Mouse (Mus musculus): Measurements from ENCODE around the gene Tfpt.

Gene Tfpt

DNA sequence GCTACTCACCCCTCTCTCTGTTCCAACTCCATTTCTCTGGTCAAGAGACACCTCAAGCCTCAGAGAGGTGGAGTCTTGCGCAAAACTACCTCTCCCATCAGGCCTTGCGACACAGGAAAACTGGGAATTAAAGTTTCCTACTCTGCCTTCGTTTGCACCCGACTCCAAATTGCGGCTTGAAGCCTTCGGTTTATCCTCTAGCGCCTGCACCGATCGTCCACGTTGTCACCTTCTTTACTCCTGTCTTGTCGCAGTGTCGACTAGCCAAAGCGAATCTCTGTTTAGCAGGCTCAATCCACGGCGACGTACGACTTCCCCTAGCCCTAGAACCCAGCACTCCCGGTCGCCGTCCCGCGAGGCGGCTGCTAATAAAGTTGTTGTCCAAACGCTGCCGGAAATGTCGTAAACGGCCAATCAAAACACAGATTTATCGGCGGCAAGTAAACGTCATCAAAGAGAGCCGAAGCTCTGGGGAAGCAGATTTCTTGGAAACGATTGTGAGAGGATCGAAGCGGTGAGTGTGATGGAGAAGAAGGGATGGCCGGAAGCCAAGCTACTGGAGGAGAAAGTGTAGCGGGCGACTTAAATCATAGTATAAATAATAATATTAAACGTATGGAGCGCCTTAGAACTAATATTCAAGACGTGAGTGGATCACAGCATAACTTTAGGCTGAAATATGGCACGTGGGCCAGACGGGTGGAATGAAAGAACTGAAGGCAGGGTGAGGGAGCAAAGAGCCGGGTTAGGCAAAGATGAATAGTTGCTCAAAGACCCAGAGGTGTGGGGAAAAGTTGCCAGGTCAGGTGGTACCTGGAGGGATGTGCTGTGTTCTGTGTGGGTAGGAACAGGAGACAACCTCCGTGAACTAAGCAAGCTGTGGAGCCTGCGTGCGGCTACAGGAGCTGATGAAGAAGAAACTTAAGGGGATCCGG, at the start of gene Tfpt, which contains the start of gene Prpf31:
Gene Tfpt (minus strand): TSS at position 387 of the 935 bp plus-strand sequence.
Gene Prpf31 (plus strand): TSS at position 443 of the 935 bp plus-strand sequence.
- DNase-seq: peak; percentile 84 to 87

DNA sequence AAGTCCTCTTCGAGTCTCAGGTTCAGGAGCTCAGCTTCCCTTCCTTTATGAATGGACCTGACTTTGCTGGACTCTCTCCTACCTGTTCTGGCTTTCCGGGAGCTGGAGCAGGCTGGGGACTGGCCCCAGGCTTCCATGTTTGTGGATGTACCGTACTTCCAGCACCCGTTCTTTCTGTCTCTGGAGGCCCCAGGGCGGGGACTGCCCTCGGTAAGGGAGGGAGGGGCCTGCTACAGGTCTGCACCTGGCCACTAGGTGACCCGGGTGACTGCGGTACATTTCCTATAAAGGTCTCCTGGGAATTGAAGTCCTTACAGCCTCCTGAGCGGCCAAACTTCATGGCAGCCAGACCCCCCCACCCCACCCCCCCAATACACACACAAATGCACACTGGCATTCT, 47.6 kb upstream of the Tfpt start, which contains the start of gene Tmc4:
Gene Tmc4 (minus strand): TSS at position 212 of the 400 bp plus-strand sequence.
- no peak for DNase-seq

DNA sequence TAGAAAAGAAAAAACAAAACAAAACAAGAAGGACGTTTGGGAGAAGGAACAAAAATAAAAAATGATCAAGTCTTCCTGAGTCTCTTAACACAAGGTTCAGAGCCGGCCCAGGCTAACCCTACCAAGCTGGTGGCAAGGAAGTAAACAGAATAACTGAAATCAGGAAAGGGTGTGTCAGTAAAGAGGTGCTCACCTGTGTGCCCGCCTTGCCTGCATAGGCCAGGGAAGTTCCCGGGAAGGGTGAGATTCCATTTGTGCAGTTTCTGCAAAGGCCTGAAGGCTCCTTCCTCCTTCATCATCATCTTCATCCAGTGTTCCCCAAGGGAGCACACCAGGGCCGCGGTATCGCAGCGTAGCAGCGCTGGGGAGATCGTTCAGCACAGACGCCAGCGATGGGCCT, 46.6 kb upstream of the Tfpt start:
- DNase-seq: no peak

DNA sequence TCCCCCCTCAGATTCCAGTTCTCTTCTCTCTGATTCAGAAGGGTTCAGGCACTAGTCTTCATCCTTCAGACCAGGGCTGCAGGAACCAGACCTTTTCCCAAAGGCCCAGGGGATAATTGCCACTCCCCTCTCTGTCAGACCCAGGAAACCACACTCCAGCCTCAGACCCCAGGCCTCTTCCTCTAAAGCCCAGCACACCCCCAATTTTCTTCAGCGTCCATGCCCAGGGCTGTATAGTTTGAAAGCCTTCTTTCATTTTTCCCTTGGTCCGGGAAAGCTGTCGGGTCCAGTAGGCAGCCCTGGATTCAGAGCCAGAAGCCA, 45.5 kb upstream of the Tfpt start:
- DNase-seq: no peak

DNA sequence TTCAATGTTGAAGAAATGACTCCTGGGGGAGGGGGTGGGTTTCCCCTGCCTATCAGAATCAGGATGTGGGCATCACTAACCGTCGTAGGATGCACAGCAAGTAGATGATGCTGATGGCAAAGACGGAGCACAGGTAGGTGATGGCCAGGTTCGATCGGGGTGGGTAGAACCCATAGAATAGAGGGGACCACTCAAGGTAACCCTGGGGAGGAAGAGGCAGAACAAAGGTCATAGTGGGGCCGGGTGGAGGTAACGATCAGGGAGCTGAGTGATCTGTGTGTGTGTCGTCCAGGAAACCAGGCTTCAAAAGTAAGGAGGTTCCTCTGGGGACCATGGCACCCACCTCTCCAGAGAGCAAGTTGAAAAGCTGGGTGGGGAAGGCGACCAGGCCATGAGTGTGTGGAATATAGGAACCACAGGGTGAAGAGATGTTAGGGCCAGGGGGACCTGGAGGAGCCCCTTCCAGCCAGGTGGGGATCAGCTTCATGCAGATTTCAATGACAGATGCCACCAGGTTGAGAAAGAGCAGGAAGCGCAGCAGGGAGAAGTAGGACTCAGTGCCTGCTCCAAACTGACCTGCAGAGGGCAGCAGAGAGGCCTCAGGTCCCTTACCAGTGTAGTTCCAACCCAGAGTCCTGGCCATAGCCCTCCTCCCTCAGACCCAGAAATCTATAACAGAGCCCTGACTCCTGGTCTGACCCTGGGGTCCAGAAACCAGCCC, 44.9 kb upstream of the Tfpt start:
- peak; percentile 64 to 82 for DNase-seq

DNA sequence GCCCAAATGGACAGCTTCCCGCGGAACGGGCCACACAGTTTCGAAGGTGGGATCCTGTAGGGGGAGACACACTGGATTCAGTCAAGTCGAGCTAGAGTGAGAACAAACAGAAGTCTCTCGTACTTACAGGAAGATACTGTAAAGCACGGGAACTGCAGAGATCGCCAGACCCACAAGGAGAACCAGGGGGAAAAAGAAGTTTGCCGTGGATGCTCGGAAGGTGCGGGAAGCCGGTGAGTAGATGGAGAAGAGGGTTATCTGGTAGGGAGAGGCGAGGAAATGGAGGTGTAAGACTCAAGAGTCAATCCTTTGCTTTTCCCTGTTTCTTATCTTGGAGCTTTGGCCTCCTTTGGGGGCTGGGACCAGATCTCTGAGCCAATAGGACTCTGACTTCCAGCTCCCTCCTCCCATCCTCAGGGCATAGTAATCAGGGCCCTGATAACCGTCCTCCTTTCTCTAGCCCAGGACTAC, 37.2 kb upstream of the Tfpt start:
- DNase-seq: no peak

DNA sequence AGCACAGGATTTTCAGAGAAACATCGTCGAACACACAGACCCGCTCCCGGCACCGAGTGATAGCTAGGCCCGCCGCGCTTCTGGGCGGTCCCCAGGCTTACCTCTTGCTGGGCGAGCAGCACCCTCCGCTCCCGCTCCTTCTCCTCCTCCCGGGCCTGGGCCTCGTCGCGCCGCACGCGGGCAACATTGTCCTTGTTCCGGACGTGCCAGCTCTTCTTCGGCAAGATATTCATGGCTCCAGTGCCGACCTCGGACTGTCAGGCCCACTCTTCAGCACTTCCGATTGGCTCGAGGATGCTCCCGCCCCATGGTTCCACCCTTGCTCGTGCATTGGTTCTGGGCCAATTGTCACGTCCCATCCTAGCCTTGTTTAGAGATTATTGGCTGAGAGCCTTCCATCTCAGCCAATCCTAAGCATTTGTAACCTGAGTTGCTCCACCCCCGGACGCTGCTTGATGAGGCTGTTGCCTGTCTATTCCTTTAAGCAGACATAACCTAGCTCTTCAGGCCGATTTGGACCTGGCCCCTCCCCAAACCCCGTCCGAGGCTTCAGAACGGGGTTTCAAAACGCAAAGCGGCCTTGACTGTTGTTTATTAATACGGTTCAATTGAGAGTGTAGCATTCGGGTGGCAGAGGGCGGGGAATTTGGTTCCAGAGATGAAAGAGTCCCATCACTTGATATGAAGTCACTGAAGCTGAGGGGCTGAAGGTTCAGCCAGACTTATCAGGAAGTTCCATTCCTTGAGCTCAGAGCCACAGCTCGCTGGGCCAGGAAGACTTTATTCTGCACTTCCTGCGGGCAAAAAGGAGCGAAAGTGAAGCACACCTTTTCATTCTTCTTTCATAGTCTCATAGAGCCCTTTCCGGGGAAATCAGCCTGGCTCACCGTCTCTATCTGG, 35.7 kb upstream of the Tfpt start, which contains the start of gene Leng1:
Gene Leng1 (minus strand): TSS at position 626 of the 900 bp plus-strand sequence.
- peak; percentile 84 to 86 for DNase-seq

DNA sequence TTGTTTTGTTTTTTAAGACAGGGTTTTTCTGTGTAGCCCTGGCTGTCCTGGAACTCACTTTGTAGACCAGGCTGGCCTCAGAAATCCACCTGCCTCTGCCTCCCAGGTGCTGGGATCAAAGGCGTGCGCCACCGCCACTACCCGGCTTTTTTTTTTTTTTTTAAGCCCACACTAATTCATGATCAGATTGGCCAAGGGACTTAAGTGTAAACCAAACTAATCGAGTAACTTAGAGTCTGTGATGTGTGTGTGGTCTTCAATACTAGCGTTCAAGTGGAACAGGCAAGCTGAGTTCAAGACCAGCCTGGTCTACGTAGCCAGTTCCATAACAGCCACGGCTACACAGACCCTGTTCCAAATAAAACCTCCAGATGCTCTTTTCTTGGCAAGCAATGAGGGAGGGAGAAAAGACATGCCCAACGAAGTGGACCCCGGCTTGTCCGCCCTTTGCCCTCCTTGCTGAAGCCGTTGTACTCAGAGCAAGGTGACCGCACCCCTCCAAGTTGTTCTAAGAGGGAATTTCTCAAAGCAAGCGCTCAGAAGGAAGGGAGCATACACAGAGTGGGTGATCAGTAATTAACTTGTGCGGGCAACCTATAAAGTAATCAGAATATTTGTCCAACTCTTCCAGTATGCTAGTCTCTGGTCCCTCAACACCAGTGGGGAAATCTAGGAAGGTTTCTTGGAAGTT, 34.9 kb upstream of the Tfpt start:
- DNase-seq: no peak

DNA sequence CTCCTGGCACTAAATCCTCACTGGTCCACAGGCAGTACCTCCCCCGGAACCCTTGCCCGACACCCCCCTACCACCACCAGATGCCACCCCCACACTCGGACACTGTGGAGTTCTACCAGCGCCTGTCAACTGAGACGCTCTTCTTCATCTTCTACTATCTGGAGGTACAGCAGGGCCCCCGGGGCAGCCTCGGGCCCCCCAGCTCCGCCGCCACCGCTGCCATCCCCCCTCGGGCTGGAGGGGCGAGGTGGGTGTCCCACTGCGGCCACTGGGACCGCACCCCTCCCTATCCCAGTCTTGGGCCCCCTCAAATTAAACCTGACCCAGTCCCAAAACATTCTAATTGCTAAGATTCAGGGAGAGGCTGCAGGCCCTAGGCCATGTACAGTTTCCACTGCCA, 28.8 kb upstream of the Tfpt start:
- DNase-seq: no peak

DNA sequence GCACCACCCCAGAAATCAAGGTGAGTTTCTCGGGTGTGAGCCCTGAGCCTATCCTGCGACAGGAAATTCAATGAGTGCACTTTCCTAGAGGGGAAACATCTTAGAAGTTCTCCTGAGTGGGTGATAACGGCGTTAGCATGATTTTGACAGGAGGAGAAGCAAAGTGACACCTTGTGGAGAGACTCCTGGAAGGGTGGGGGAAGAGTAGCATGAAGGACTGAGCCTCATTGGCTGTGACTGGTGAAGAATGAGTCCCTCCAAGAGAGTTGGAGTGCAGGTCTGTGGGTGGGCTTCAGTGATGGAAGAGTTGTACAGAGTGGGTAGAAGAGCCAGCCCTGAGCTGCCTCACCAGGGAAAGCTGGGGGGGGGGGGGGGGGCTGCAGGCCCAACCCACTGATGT, 27.2 kb upstream of the Tfpt start:
- no peak for DNase-seq

DNA sequence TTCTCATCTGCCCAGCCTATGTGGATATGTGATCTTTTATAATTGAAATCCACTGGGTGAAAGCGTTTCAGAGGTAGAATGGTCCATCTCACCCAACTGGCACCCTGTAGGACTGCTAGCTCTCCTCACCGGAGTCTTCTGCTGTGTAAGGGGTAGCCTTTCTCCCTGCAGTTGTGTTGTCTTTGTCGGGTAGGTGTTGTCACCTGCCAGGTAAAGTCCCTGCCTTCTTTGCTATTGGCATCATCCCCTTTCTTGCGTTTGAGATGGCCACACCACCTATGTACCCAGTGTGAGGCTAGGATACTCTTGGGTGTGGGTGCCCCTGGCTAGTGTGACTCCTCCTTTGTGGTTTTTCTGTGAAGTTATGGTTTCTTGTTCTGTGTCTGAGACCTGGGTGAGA, 16.9 kb upstream of the Tfpt start:
- no peak for DNase-seq

DNA sequence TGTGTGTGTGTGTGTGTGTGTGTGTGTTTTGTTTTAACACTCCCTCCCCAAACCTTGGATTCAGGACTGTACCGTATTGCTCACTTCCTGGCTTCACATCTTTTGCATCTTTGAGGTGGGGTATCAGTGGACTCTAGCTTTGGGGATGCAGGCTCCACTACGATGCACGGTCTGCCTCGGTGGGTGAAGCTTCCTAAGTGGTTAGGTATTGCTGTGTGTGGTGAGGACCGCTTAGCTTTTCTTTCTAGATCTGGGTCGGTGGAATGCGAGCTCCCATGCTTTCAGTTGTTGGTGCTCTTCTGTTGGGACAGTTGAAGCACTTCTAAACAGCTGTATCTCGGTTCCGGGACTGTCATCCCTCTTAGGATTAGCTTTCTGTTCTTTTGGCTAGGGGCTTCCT, 16.5 kb upstream of the Tfpt start:
- no peak for DNase-seq

DNA sequence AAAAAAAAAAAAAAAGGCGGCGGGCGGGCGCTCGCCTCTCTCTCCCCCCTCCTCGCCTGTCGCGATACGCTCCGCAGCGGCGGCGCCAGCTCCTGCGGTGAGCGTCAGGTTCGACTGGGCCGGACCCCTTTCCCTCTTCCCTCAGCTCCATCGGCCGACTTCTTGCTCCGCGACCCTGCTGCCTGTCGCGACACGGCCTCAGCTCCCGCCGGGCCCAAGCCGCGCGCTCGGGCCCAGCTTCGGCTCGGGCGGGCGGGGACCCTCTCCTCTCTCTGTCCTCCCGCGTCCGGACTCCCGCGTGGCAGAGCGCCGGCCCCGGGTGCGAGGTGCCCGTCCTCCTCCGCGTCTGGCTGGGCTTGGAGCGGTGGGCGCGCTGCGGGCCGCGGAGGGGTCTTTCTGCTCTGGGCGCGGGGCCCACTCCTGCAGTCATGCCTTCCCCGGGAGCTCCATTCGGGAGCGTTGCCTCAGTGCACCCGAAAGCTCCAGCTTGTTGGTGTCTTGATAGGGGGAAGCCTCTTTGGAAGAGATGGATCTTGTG, 15.8 kb upstream of the Tfpt start:
- DNase-seq: no peak

DNA sequence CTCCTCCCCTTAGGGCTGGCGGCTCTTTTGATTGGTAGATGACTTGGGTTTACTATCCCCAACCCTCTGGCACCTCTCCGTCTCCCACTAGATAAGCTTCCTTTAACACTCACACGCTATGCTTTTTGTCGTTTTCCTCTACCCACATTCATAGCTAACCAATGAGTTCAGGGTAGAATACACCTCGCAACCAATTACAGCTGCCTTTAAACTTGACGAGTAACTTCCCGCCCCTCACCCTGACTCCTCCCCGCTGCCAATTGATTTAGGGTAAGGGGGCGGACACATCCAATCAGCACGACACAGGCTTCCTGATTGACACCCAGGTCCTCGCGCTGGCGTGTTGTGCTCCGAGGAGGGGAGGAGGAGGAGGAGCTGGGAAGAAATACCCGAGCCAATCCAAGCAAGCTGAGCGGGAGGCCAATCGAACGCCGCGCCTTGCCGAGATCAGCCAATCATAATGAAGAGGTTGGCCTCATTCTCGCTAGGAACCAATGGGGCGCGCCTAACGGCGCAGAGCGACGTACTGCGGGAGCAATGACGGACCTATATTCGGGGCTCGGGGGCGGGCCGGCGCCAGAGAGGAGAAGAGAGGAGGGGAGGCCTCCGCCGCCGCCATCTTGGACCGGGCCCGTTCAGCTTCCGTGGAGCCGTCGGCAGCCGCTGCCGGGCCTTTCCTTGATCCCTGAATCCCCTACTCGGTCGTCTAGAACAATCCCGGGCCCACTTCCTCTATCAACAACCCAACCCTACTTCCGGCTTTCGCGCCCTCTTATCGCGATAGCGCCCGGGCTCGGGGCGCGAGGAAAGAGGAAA, 15.2 kb upstream of the Tfpt start, which contains the start of gene Cnot3:
Gene Cnot3 (plus strand): TSS at position 597 of the 816 bp plus-strand sequence.
- DNase-seq: peak; percentile 91 to 97

DNA sequence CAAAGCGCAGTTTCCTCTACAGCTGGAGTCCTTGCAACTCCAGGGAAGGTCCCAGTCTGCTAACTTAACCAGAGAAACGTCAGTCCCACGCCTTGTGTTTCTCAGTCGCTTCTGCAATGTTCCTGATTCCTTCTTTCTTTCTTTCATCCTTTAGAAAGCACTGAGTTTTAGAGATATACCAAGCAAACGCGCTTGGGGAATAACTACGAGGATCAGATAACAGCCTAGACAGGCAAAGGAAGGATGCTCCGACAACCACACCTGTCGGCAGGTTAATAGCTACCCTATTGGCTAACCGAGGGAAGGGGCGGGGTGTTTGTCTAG, 14.6 kb upstream of the Tfpt start:
- DNase-seq: peak; percentile 86 to 90

DNA sequence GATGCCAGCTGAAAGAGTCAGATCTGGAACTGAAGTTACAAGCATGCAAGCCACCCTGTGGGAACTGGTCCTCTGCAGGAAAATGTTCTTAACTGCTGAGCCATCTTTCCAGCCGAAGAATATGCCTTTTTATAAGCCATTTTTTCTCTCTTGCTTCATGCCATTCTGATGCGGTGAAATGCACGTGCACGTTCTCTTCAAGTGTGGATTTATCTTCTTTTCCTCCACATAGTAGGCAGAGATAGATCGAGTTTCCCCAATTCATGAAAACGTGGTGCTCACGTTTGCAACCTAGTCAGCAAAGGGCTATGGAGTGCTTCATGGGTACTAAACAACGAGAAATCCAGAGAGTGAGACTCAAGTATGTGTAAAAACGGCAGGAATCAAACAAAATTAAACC, 14.1 kb upstream of the Tfpt start:
- DNase-seq: no peak

DNA sequence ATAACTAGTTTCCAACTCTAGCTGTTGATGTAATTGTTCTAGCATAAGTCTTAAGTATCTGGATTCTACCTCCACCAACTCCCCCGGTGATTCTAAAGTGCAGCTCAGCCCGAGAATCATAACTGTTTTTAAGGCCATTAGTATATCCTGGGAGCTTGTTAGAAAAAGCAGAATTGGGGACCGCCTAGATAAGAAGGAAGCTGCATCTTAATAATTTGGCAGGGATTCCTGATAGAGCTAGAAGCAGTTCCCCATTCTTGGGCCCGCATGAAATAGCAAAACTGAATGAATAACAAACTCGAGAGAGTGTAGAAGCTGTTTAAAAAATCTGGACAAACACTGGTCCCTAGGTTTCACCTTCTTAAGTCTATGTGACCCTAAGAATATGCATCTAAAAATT, 13.7 kb upstream of the Tfpt start:
- DNase-seq: no peak

DNA sequence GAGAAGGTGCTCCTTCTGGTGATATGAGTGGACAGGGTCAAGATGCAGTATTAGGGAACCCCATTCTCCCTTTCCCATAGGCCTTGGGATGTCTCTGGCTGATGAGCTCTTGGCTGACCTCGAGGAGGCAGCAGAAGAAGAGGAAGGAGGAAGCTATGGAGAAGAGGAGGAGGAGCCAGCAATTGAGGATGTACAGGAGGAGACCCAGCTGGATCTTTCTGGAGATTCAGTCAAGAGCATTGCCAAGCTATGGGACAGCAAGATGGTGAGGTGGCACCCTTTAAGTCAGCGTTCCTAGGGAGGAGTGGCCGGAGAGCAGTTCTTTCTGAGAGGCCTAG, 718 bp upstream of the Tfpt start:
- DNase-seq: no peak

DNA sequence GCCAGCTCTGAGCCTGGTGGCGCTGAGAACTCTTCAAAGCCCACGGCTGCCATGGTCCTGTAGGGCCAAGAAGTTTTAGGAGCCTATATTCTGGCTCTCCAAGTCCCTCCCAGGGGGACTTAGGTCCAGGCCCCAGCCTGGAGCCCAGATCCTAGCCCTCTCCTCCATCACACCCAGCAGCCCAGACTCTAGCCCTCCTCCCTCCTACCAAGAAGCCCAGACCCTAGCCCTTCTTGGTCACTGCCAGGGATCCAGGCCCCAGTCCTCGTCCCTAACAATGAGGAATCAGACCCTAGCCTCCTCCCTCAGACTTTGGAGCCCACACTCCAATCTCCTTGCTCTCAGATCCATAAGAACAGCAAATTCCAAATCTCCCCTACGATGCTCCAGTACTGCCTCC, 699 bp downstream of the Tfpt start:
- DNase-seq: no peak

DNA sequence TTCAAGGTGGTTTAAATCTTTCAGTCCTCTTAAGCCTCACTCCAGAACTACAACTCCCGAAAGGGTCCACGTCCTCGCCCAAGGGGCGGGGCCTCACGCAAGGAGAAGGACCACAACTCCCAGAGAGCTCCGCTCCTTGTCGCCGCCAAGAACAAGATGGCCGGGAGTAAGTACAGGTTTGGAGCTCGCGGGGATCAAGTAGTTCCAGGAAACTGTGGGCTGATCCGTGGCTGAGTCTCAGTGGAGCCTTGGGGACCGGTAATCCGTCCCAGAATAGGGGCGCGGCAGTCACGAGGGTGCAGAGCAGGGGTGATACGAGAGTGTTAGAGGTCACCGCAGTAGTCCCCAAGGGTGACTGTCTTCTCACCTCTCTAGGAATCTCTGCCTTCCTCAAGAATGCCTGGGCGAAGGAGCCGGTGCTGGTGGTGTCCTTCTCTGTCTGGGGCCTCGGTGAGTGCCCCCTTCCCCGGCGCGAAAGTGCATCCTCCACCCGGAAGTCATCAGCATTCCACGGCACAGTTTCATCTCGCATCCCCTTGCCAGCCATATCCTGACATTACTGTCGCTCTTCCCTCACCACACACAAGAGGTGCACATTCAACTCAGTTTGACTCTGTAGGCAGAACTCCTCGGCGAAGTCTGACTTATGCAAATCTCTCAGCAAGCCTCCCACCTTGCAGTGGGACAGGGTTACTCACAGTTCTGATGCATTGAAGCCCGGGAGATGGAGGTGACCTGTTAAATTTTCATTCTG, 12.3 kb downstream of the Tfpt start, which contains the start of gene Ndufa3:
Gene Ndufa3 (plus strand): TSS at position 132 of the 754 bp plus-strand sequence.
- peak; percentile 77 to 82 for DNase-seq
